Mouse (Mus musculus) left cerebral cortex, postnatal 14 days (tissue): ENCODE measurements at regions not wholly inside any gene's neighbourhood (a gene's known extent, or its start where the extent isn't known, plus 50 kb on each side); places are given as distances from the start of the nearest gene placed in this dataset.

ENCODE experiments used
- DNase-seq, 2 experiments: peaks; one replicate each; pipeline ENCODE4 v3.0.0; 2021 to 2022; ENCODE audit warnings: low spot score in 2 of 2, mixed read lengths in 1 of 2
- intact Hi-C: fragments of 180-260 bp; cut with DNase I; formaldehyde crosslinking; loops from one replicate; pipeline ENCODE4 v1.15.1; 2025

- DNase-seq = no peak
- intact Hi-C loops = no loop called here
Observed at GRCm38 (mm10) chr2:108753494-108754225, 526.9 kb upstream of the Kif18a start.

GRCm38 (mm10) chr2:108755821-108756220 is 524.7 kb upstream of the Kif18a start:
- intact Hi-C loops = no loop called here
- no peak for DNase-seq

GRCm38 (mm10) chr2:108756251-108756650 is 524.3 kb upstream of the Kif18a start:
- intact Hi-C loops = no loop called here
- DNase-seq = no peak

GRCm38 (mm10) chr2:108764703-108765102 is 515.8 kb upstream of the Kif18a start:
- no peak for DNase-seq

GRCm38 (mm10) chr2:108766461-108766860 is 514.1 kb upstream of the Kif18a start:
- DNase-seq = no peak
- intact Hi-C loops = no loop called here

More at GRCm38 (mm10) chr2:108764703-108765102, 515.8 kb upstream of the Kif18a start:
- intact Hi-C loops = no loop called here

GRCm38 (mm10) chr2:108770383-108770782 is 510.2 kb upstream of the Kif18a start:
- no peak for DNase-seq
- intact Hi-C loops = no loop called here

- intact Hi-C loops = no loop called here
- DNase-seq = no peak
Observed at GRCm38 (mm10) chr2:108783457-108783856, 497.1 kb upstream of the Kif18a start.

- no peak for DNase-seq
- intact Hi-C loops = no loop called here
Observed at GRCm38 (mm10) chr2:108785161-108785957, 495.2 kb upstream of the Kif18a start.

GRCm38 (mm10) chr2:108789166-108789565 is 491.4 kb upstream of the Kif18a start:
- intact Hi-C loops = no loop called here
- DNase-seq = peak; percentile 47 to 49

- intact Hi-C loops = no loop called here
- no peak for DNase-seq
Observed at GRCm38 (mm10) chr2:108795145-108795544, 485.4 kb upstream of the Kif18a start.

GRCm38 (mm10) chr2:108796816-108797581 is 483.5 kb upstream of the Kif18a start:
- DNase-seq = no peak
- intact Hi-C loops = no loop called here

- peak; percentile 11 to 35 for DNase-seq
- intact Hi-C loops = no loop called here
Observed at GRCm38 (mm10) chr2:108812367-108812766, 468.2 kb upstream of the Kif18a start.

GRCm38 (mm10) chr2:108813040-108813566 is 467.4 kb upstream of the Kif18a start:
- intact Hi-C loops = no loop called here
- peak; percentile 23 to 39 for DNase-seq

- intact Hi-C loops = no loop called here
- no peak for DNase-seq
Observed at GRCm38 (mm10) chr2:108816579-108816978, 464.0 kb upstream of the Kif18a start.

- intact Hi-C loops = no loop called here
- DNase-seq = peak in 1 of 2 experiments; percentile 22
Observed at GRCm38 (mm10) chr2:108824025-108824424, 456.5 kb upstream of the Kif18a start.

- peak; percentile 38 to 63 for DNase-seq
Observed at GRCm38 (mm10) chr2:108825981-108826380, 454.6 kb upstream of the Kif18a start.

GRCm38 (mm10) chr2:108827106-108827838 is 453.3 kb upstream of the Kif18a start:
- peak; percentile 7 to 14 for DNase-seq
- intact Hi-C loops = no loop called here

More at GRCm38 (mm10) chr2:108825981-108826380, 454.6 kb upstream of the Kif18a start:
- intact Hi-C loops = no loop called here

- intact Hi-C loops = no loop called here
- DNase-seq = no peak
Observed at GRCm38 (mm10) chr2:108827974-108828700, 452.4 kb upstream of the Kif18a start.
